Mouse (Mus musculus): Measurements from ENCODE around the gene Spock2. TPM values are rescaled to one million over a fixed set of nuclear protein-coding genes. Genes with fewer than 3 reads are reported as not detected.

Spock2 gene
- polyA plus RNA-seq, 1 experiment from 2014 or later = 129 TPM

Small RNA genes within 50 kb of the gene (microRNA-seq; reads per million reads assigned to microRNA genes)
- 1.4 reads per million for gene Mir6906

Other genes with a start within 250 kb of the Spock2 start
- gene Dnajb12, start 226.7 kb upstream of the Spock2 start, polyA plus RNA-seq (2015; fragmentation: Nextera tagmentation; extraction: Ambion mirVana) = 18.5 and 19.1 TPM in 2 replicates
- 52.7 and 66.3 TPM in 2 replicates for gene Ddit4, start 154.4 kb upstream of the Spock2 start, polyA plus RNA-seq (2015; fragmentation: Nextera tagmentation; extraction: Ambion mirVana)
- 54.0 and 54.5 TPM in 2 replicates for gene Ascc1, start 103.4 kb upstream of the Spock2 start, polyA plus RNA-seq (2015; fragmentation: Nextera tagmentation; extraction: Ambion mirVana)
- gene Anapc16, start 103.1 kb upstream of the Spock2 start, polyA plus RNA-seq (2015; fragmentation: Nextera tagmentation; extraction: Ambion mirVana) = 98.9 and 104 TPM in 2 replicates
- 0.97 and 1.0 TPM in 2 replicates for gene Chst3, start 113.0 kb downstream of the Spock2 start, polyA plus RNA-seq (2015; fragmentation: Nextera tagmentation; extraction: Ambion mirVana)
- 204 and 235 TPM in 2 replicates for gene Psap, start 171.4 kb downstream of the Spock2 start, polyA plus RNA-seq (2015; fragmentation: Nextera tagmentation; extraction: Ambion mirVana)
- 1.5 and 1.8 TPM in 2 replicates for gene Vsir, start 240.6 kb downstream of the Spock2 start, polyA plus RNA-seq (2015; fragmentation: Nextera tagmentation; extraction: Ambion mirVana)

Data from midbrain, embryonic 16.5 days (tissue).